In genomic region chr4:133299701-133300100, GRCm38 (mm10) we compare ENCODE assay signal across 9 mouse cellular contexts. TPM values are rescaled to one million over a fixed set of nuclear protein-coding genes. Genes with fewer than 3 reads are reported as not detected.
A peak's percentile ranks its signal among the peaks of the same experiment; 100 is the strongest.
DNase-seq lines count a peak whose midpoint lies in the region; ATAC-seq and TF ChIP-seq lines count a peak whose summit lies in the region.
"Had no signal": no experiment of that assay in that cellular context is flagged by ENCODE, and none has a peak within 500 bp of the region (broad histone marks: within the 10 kb centered on the region; RNA-seq: fewer than 3 reads in every experiment).

No protein-coding gene starts in this region.

- peak; percentile 19; the same call in 1 of the 2 replicates for ATAC-seq in hindbrain, embryonic 14.5 days (ENCODE audit: low FRiP score)
- ATAC-seq in midbrain, embryonic 15.5 days (replicated peaks) = no peak
- ATAC-seq: intestine, embryonic 15.5 days had no signal

- WGBS in cerebellum, adult 2 months = 9% methylated on average over 5 of the region's 5 CpGs
- 51% methylated on average over 5 of the region's 5 CpGs for WGBS in hindbrain, embryonic 14.5 days
- 67% methylated on average over 5 of the region's 5 CpGs for WGBS in midbrain, embryonic 15.5 days

- no peak overlapping the region for H3K9ac ChIP-seq in hindbrain, embryonic 14.5 days
- H3K9ac ChIP-seq in midbrain, embryonic 15.5 days = no peak overlapping the region
- H3K9ac ChIP-seq: intestine, embryonic 15.5 days had no signal

- no peak overlapping the region for H3K4me3 ChIP-seq in cerebellum, adult 2 months (replicated peaks; ENCODE audit: insufficient read depth, low read depth, low read length)
- H3K4me3 ChIP-seq in hindbrain, embryonic 14.5 days (replicated peaks; ENCODE audit: low read length) = no peak overlapping the region
- H3K4me3 ChIP-seq in midbrain, embryonic 15.5 days = no peak overlapping the region
- H3K4me3 ChIP-seq: embryonic facial prominence, embryonic 13.5 days; intestine, embryonic 15.5 days had no signal

- DNase-seq in Muller cell, postnatal 12 days (ENCODE audit: inconsistent ontology term) = peak; percentile 75
- peak; percentile 78 to 87 for DNase-seq in cerebellum, adult 2 months
- no peak for DNase-seq in hindbrain, embryonic 14.5 days (ENCODE audit: low spot score)
- DNase-seq in lung, postnatal 10 days = no peak
- DNase-seq in lung, adult 18-20 months = no peak
- no peak for DNase-seq in urinary bladder, adult 18-20 months (ENCODE audit: low spot score in 2 of 2)

- peaks cover 57% of the 10 kb centered on the region for H3K4me1 ChIP-seq in cerebellum, adult 2 months (ENCODE audit: control insufficient read depth, insufficient read depth, low read length)
- peaks cover 13% of the 10 kb centered on the region for H3K4me1 ChIP-seq in hindbrain, embryonic 14.5 days (replicated peaks; ENCODE audit: control insufficient read depth, insufficient read depth, low read length)
- peaks cover 18% of the 10 kb centered on the region for H3K4me1 ChIP-seq in midbrain, embryonic 15.5 days

- peaks cover 50% of the 10 kb centered on the region for H3K36me3 ChIP-seq in hindbrain, embryonic 14.5 days (replicated peaks; ENCODE audit: control insufficient read depth, insufficient read depth)
- peaks cover 11% of the 10 kb centered on the region for H3K36me3 ChIP-seq in midbrain, embryonic 15.5 days (replicated peaks)

- H3K9me3 ChIP-seq in hindbrain, embryonic 14.5 days (ENCODE audit: control insufficient read depth, low read length) = no peaks in the 10 kb centered on the region
- no peaks in the 10 kb centered on the region for H3K9me3 ChIP-seq in midbrain, embryonic 15.5 days
- H3K9me3 ChIP-seq: embryonic facial prominence, embryonic 13.5 days; intestine, embryonic 15.5 days had no signal

- H3K27me3 ChIP-seq in cerebellum, adult 2 months (ENCODE audit: control insufficient read depth, insufficient read depth, low read length) = no peaks in the 10 kb centered on the region
- H3K27me3 ChIP-seq in hindbrain, embryonic 14.5 days (ENCODE audit: control insufficient read depth, insufficient read depth, low read length) = no peaks in the 10 kb centered on the region
- H3K27me3 ChIP-seq in midbrain, embryonic 15.5 days (replicated peaks) = no peaks in the 10 kb centered on the region
- H3K27me3 ChIP-seq: embryonic facial prominence, embryonic 13.5 days; intestine, embryonic 15.5 days had no signal

- H3K4me2 ChIP-seq in hindbrain, embryonic 14.5 days (replicated peaks) = no peak overlapping the region
- H3K4me2 ChIP-seq in midbrain, embryonic 15.5 days = no peak overlapping the region
- H3K4me2 ChIP-seq: embryonic facial prominence, embryonic 13.5 days; intestine, embryonic 15.5 days had no signal

- TF ChIP-seq POLR2A in cerebellum, adult 2 months (IDR thresholded peaks at IDR 0.05; ENCODE audit: borderline replicate concordance, insufficient read depth, low read length) = no peak

- peak overlapping the region; percentile 91 for H3K27ac ChIP-seq in cerebellum, adult 2 months (ENCODE audit: insufficient read depth, low read length)
- peak overlapping the region; percentile 68 for H3K27ac ChIP-seq in hindbrain, embryonic 14.5 days
- peak overlapping the region; percentile 69; the same call in 1 of the 2 replicates for H3K27ac ChIP-seq in midbrain, embryonic 15.5 days
- H3K27ac ChIP-seq: embryonic facial prominence, embryonic 13.5 days had no signal

- TF ChIP-seq CTCF in cerebellum, adult 2 months (IDR thresholded peaks at IDR 0.05; ENCODE audit: borderline replicate concordance, insufficient read depth, low read depth, low read length) = no peak

RNA-seq across cellular contexts. Expression of gene Tmem222, which starts 22.1 kb away (rescaled TPM):
- 152 and 153 TPM in 2 replicates for polyA plus RNA-seq in cerebellum, adult 2 months (2012; rRNA removed)
- 119 and 121 TPM in 2 replicates for polyA plus RNA-seq in hindbrain, embryonic 14.5 days (2014; fragmentation: Nextera tagmentation; extraction: Ambion mirVana)
- 118 and 120 TPM in 2 replicates for polyA plus RNA-seq in midbrain, embryonic 15.5 days (2015; fragmentation: Nextera tagmentation; extraction: Ambion mirVana)

RNA-seq across cellular contexts. Expression of gene Sytl1, which starts 36.8 kb away (rescaled TPM):
- polyA plus RNA-seq in cerebellum, adult 2 months (2012; rRNA removed) = 0.59 and 0.60 TPM in 2 replicates
- 0.26 and 0.43 TPM in 2 replicates for polyA plus RNA-seq in hindbrain, embryonic 14.5 days (2014; fragmentation: Nextera tagmentation; extraction: Ambion mirVana)
- 0.56 and 0.65 TPM in 2 replicates for polyA plus RNA-seq in midbrain, embryonic 15.5 days (2015; fragmentation: Nextera tagmentation; extraction: Ambion mirVana)

RNA-seq across cellular contexts. Expression of gene Wdtc1, which starts 53.6 kb away (rescaled TPM):
- polyA plus RNA-seq in cerebellum, adult 2 months (2012; rRNA removed) = 46.3 and 46.6 TPM in 2 replicates
- polyA plus RNA-seq in hindbrain, embryonic 14.5 days (2014; fragmentation: Nextera tagmentation; extraction: Ambion mirVana) = 25.6 and 27.0 TPM in 2 replicates
- polyA plus RNA-seq in midbrain, embryonic 15.5 days (2015; fragmentation: Nextera tagmentation; extraction: Ambion mirVana) = 23.2 and 26.3 TPM in 2 replicates

RNA-seq across cellular contexts. Expression of gene Map3k6, which starts 59.1 kb away (rescaled TPM):
- 4.0 and 4.7 TPM in 2 replicates for polyA plus RNA-seq in cerebellum, adult 2 months (2012; rRNA removed)
- polyA plus RNA-seq in hindbrain, embryonic 14.5 days (2014; fragmentation: Nextera tagmentation; extraction: Ambion mirVana) = 1.7 and 3.0 TPM in 2 replicates
- polyA plus RNA-seq in midbrain, embryonic 15.5 days (2015; fragmentation: Nextera tagmentation; extraction: Ambion mirVana) = 1.6 and 2.0 TPM in 2 replicates

Comparison
In these comparisons a context has a peak if more than half of its experiments do, and no peak if none do; other contexts are left out.
1. DNase-seq: peak in Muller cell, postnatal 12 days (single experiment) and cerebellum, adult 2 months (2 of 2); none in hindbrain, embryonic 14.5 days (single experiment), lung, postnatal 10 days (single experiment), lung, adult 18-20 months (0 of 2) and urinary bladder, adult 18-20 months (0 of 2).
2. Peak in every context shown above with its lines, with median percentiles within 50 percentile points of each other: H3K27ac ChIP-seq.